Mouse (Mus musculus) C2C12 (cell line): ENCODE results near the gene Asb8. TPM values are rescaled to one million over a fixed set of nuclear protein-coding genes. Genes with fewer than 3 reads are reported as not detected.

ENCODE experiments used
- H3K27me3 ChIP-seq: one replicate; pipeline ENCODE4 v1.6.1; 2011; ENCODE audit not compliant: control insufficient read depth, insufficient read depth, insufficient read length
- H3K36me3 ChIP-seq: one replicate; pipeline ENCODE4 v1.6.1; 2011; ENCODE audit not compliant: control insufficient read depth, insufficient read depth
- H3K4me3 ChIP-seq: one replicate; pipeline ENCODE4 v1.5.1; 2011; ENCODE audit warnings: mild to moderate bottlenecking, control low read depth; ENCODE audit not compliant: poor library complexity, insufficient read depth, severe bottlenecking
- H3K79me2 ChIP-seq: one replicate; pipeline ENCODE4 v1.6.1; 2011; ENCODE audit not compliant: control insufficient read depth, insufficient read depth
- H3K79me3 ChIP-seq: one replicate; pipeline ENCODE4 v1.6.1; 2011; ENCODE audit warnings: low read depth, control low read depth
- H3ac ChIP-seq: one replicate; pipeline ENCODE3; 2011; ENCODE audit warnings: low read depth; ENCODE audit not compliant: control insufficient read depth, insufficient read length
- CEBPB ChIP-seq: IDR thresholded peaks from one replicate; pipeline ENCODE4 v1.6.1; 2011; ENCODE audit warnings: low read depth, mild to moderate bottlenecking, control low read depth, moderate library complexity
- CTCF ChIP-seq: IDR thresholded peaks from one replicate; pipeline ENCODE4 v1.5.1; 2011; ENCODE audit not compliant: control insufficient read depth, insufficient read depth, insufficient read length
- FOSL1 ChIP-seq: IDR thresholded peaks from one replicate; pipeline ENCODE4 v1.8.0; 2011; ENCODE audit warnings: mild to moderate bottlenecking, low read length; ENCODE audit not compliant: poor library complexity, insufficient read depth, severe bottlenecking
- MAX ChIP-seq: IDR thresholded peaks from one replicate; pipeline ENCODE4 v1.6.1; 2011; ENCODE audit warnings: mild to moderate bottlenecking, control low read depth
- MYOD1 ChIP-seq: IDR thresholded peaks from one replicate; pipeline ENCODE4 v1.6.1; 2011; ENCODE audit warnings: low read depth; ENCODE audit not compliant: control insufficient read depth, insufficient read length
- MYOG ChIP-seq: IDR thresholded peaks from one replicate; pipeline ENCODE4 v1.6.1; 2011; ENCODE audit not compliant: control insufficient read depth, insufficient read length; ENCODE audit errors: extremely low read depth
- USF1 ChIP-seq: IDR thresholded peaks from one replicate; pipeline ENCODE4 v1.6.1; 2011; ENCODE audit warnings: low read depth, mild to moderate bottlenecking, control low read depth, moderate library complexity
- polyA plus RNA-seq: library from polyadenylated mRNA; unstranded; fragments of >200 nt; fragmentation: generic; extraction: Trizol; gene quantifications from one replicate; pipeline ENCODE4 v1.2.1, GENCODE M21; 2012; ENCODE audit warnings: missing spikeins

Asb8 gene
- polyA plus RNA-seq, 1 experiment = 39.0 TPM

DNA sequence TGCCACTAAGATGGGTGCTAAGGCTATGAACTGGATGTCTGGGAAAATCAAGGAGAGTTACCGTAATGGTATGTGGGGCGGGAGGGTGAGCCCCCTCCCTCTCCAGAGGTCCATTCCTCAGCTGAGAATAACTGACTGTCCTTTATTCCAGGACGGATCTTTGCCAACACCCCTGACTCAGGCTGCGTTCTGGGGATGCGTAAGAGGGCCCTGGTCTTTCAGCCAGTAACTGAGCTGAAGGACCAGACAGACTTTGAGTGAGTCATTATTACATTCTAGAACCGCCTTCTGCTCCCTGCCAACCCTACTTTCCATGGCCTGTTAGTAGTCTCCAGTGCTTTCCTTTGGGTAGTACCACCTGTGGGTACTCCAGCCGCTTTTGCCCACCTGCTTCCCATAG lies 34.0 kb downstream of the Asb8 start:
- H3K36me3 ChIP-seq = peaks cover 56% of the 10 kb centered on the region
- no peak overlapping the region for H3K4me3 ChIP-seq
- H3ac ChIP-seq = no peak overlapping the region
- TF ChIP-seq FOSL1 (no peak), MYOG (no peak)
- H3K79me3 ChIP-seq = no peaks in the 10 kb centered on the region
- H3K79me2 ChIP-seq = no peaks in the 10 kb centered on the region
- no peaks in the 10 kb centered on the region for H3K27me3 ChIP-seq

- Histone ChIP-seq H3K79me3 (no peaks in the 10 kb centered on the region), H3K36me3 (peaks cover 51% of the 10 kb centered on the region), H3ac (no peak overlapping the region), H3K4me3 (no peak overlapping the region), H3K79me2 (no peaks in the 10 kb centered on the region), H3K27me3 (no peaks in the 10 kb centered on the region)
- TF ChIP-seq USF1 (no peak), FOSL1 (no peak), MAX (no peak)
These were observed 34.4 kb downstream of the Asb8 start for GRCm38 (mm10) chr15:98131001-98131400.

DNA sequence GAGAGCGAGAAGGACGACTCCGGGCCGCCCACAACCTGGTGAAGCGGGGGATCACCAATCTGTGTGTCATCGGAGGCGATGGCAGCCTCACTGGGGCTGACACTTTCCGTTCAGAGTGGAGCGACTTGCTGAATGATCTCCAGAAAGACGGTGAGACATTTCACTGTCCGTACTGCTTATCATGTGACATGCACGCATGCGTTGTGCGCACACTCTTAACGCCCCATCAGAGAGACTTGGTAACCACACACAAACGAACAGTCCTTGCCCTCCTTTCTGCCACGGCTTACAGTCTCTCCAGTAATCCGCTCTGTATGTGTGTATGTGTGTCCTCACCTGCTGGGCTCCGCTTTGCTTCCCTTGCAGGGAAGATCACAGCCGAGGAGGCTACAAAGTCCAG lies 44.6 kb downstream of the Asb8 start:
- Histone ChIP-seq H3K36me3 (peaks cover 31% of the 10 kb centered on the region), H3K27me3 (no peaks in the 10 kb centered on the region), H3ac (no peak overlapping the region), H3K79me3 (no peaks in the 10 kb centered on the region), H3K4me3 (no peak overlapping the region), H3K79me2 (no peaks in the 10 kb centered on the region)
- no peak for TF ChIP-seq FOSL1
- TF ChIP-seq CTCF = no peak
- TF ChIP-seq CEBPB = no peak

- TF ChIP-seq FOSL1 (no peak), MAX (no peak), MYOG (no peak), CTCF (no peak), MYOD1 (no peak), CEBPB (no peak), USF1 (no peak)
- no peaks in the 10 kb centered on the region for H3K79me3 ChIP-seq
- no peak overlapping the region for H3ac ChIP-seq
- no peak overlapping the region for H3K4me3 ChIP-seq
- peaks cover 36% of the 10 kb centered on the region for H3K36me3 ChIP-seq
- no peaks in the 10 kb centered on the region for H3K27me3 ChIP-seq
- no peaks in the 10 kb centered on the region for H3K79me2 ChIP-seq
These were observed 46.1 kb downstream of the Asb8 start for GRCm38 (mm10) chr15:98119363-98119762.

GRCm38 (mm10) chr15:98116287-98116686 lies 49.1 kb downstream of the Asb8 start:
- TF ChIP-seq CTCF (no peak), CEBPB (no peak), MYOG (no peak), USF1 (no peak), MAX (no peak), MYOD1 (no peak), FOSL1 (no peak)
- Histone ChIP-seq H3K79me3 (no peaks in the 10 kb centered on the region), H3K79me2 (no peaks in the 10 kb centered on the region), H3K27me3 (no peaks in the 10 kb centered on the region), H3K4me3 (no peak overlapping the region), H3ac (no peak overlapping the region), H3K36me3 (peaks cover 26% of the 10 kb centered on the region)

DNA sequence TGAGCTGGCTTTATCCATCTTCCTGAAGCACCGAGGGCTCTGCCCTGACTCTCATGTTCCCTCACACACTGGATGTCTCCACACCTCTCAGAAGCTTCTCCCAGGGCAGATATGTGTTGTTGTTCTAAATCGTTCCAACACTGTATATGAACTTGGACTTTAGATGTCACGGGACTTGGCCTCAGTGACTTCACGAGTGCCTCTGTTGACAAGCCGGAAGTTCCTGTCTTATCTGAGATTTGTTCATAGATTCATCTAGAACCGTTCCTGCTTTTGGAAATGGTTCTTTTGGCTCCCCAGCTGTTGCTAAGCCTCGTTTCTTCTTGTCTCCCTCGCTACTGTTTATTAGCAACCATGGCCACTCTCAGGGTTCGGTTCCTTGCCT lies 49.7 kb downstream of the Asb8 start:
- Histone ChIP-seq H3K4me3 (no peak overlapping the region), H3K27me3 (no peaks in the 10 kb centered on the region), H3K79me3 (no peaks in the 10 kb centered on the region), H3K36me3 (peaks cover 26% of the 10 kb centered on the region), H3K79me2 (no peaks in the 10 kb centered on the region), H3ac (no peak overlapping the region)
- TF ChIP-seq MYOD1 = no peak
- TF ChIP-seq USF1 = no peak
- TF ChIP-seq MYOG = no peak
- TF ChIP-seq CTCF = no peak
- no peak for TF ChIP-seq FOSL1
- TF ChIP-seq MAX = no peak
- no peak for TF ChIP-seq CEBPB
